Mouse (Mus musculus): ENCODE results near the gene Ank.

- TF ChIP-seq POLR2A (IDR thresholded peaks at IDR 0.05; ENCODE audit: extremely low read depth, insufficient read depth, low read length) (no peak), CTCF (IDR thresholded peaks at IDR 0.05; ENCODE audit: extremely low read depth, insufficient read depth, low read length) (no peak)
Measured at GRCm38 (mm10) chr15:27493516-27493915, 27.0 kb downstream of the Ank start.

All from cortical plate, adult 2 months (tissue).